Mouse (Mus musculus): ENCODE results near the gene Tex2.

GRCm38 (mm10) chr11:106607316-106607715, 5.9 kb downstream of the Tex2 start:
- TF ChIP-seq CTCF (IDR thresholded peaks at IDR 0.05; ENCODE audit: insufficient read depth, low read depth, low read length) (no peak), POLR2A (IDR thresholded peaks at IDR 0.05; ENCODE audit: insufficient read depth, low read depth, low read length) (no peak)

Data from olfactory bulb, adult 2 months (tissue).